Mouse (Mus musculus) heart, adult 2 months (tissue): Measurements from ENCODE around the gene Mrps17.

ENCODE experiments used
- CTCF ChIP-seq: fragments of 200-600 bp; IDR thresholded peaks from 2 replicates; pipeline ENCODE4 v1.8.1; 2022; ENCODE audit warnings: antibody characterized with exemption, mild to moderate bottlenecking, moderate library complexity
- EP300 ChIP-seq: fragments of 200-500 bp; IDR thresholded peaks from 2 replicates; pipeline ENCODE4 v1.6.1; 2011; ENCODE audit warnings: low read depth, low read length, control low read depth; ENCODE audit not compliant: insufficient read depth
- POLR2A ChIP-seq: fragments of 200-500 bp; IDR thresholded peaks from 2 replicates; pipeline ENCODE4 v1.6.1; 2011; ENCODE audit warnings: mild to moderate bottlenecking, low read depth, low read length, control low read depth; ENCODE audit not compliant: insufficient read depth

DNA sequence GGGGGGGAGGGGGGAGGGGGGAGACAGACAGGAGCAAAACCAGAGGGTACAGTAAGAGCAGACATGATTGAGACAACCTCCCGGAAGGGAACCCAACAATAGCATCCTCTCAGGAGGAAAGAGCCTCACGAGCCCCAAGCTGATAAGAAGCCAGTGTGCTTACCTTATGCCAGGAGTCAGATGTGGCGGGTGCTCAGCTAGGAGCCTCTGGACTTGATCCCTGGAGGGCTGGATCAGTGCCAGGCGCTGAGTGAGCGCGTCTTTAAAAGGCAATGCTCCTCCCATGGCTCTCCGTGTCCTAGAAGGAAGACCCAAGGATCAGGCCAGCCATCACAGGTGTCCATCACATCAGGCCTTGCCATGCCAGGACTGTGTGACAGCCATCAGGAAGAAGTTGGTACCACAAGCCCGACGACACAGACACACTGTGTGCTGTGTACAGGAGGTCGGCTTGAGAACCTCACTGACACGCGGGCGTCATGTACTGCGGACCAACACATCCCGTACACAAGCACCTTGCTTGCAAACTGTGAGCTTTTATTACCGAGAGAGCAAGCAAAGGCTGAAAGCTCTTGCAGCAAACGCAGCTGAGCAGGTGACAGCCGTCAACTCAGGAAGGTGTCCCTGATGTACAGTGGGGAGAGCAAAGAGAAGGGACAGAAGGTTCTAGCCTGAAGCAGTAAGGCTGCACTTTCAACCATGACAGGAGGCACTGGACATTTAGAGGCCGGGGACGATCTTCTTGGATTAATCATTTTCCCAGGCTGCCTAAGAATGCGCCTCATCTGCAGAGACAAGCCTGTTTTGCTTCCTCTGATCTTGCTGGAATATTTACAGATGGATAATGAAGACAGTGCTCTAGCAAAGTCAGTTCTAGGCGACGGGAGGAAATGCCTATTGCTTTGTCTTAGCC lies 55.4 kb downstream of the Mrps17 start:
- no peak for TF ChIP-seq CTCF
- TF ChIP-seq POLR2A: no peak
- no peak for TF ChIP-seq EP300
